Mouse (Mus musculus) urinary bladder, postnatal 14 days (tissue): Measurements from ENCODE around the gene Has1.
"Not testable (repeated sequence)": the region's sequence is repeated elsewhere in the genome, so short reads cannot be mapped to it uniquely, and the experiment has no call there.

Experiments
- DNase-seq: peaks from one replicate; pipeline ENCODE4 v3.0.0; 2021; ENCODE audit warnings: low spot score

Has1 gene

DNA sequence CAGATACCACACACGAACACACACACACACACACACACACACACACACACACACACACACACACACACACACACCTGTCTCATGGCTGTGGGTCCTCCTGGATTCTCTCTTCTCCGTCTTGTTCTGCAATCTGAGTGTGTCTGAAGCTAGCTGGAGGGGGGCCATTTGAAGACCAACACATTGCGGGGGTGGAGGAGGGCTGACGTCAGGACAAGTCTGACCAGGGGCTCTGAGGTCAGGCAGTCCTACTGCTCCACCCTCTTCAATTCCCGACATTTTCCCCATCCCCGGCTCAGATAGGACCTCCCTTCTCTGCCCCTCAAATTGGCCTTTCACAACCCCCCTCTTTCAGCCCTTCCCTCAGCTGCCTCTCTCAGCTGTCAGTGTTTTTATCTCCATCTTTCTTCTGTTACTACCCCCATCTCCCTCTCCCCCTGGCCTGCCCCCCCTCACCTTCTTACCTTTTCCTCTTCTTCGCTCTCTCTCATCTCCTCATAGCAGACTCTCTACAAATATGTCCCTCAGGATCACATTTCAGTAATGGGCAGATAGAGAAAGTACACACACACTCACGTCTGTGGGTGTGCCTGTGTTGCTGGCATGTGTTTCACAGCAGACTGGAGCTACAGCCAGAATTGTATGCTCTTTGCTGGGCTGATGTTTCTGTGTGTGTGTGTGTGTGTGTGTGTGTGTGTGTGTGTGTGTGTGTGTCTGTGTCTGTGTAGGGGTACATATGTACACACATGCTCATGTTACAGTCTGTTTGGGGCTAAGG, at the start of gene Has1:
TSS of gene Has1 (minus strand) at position 142 of the 775 bp plus-strand sequence.
- DNase-seq: no peak

DNA sequence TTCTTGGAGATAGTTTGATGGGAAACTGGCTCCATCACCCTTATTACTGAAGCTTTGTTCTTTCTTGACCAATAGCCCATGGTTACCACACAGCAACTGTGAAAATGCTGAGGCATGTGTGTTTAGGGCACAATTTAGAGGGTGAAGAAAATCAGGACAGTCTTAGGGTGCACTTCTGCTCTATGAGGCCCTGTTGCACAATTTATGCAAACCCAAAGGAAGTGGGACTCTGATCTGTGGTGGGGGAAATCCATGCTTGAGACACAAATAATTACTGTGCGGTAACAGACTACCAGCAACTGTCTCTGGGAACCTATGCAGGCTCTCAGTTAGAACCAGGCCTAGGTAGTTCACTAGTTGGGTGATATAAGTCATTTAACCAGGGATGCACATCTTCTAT, 45.8 kb upstream of the Has1 start:
- DNase-seq: no peak

DNA sequence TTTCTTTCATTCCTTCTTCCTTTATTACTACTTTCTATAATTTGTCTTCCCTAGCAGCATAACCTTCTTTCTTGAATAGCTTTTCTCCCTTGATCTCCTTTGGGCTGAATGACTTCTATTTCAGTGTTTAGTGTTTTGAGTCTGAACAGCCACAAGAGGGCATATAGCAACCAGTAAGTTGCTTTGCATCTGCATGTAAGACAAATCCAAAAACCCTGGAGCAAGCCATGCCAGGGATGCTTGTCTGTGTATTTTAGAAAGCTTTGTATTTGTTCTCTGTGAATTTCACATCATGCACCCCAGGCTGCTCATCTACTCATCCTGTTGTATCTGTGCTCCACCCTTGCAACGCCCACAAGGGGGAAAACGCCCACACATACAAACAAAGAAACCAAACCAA, 44.3 kb upstream of the Has1 start:
- no peak for DNase-seq

DNA sequence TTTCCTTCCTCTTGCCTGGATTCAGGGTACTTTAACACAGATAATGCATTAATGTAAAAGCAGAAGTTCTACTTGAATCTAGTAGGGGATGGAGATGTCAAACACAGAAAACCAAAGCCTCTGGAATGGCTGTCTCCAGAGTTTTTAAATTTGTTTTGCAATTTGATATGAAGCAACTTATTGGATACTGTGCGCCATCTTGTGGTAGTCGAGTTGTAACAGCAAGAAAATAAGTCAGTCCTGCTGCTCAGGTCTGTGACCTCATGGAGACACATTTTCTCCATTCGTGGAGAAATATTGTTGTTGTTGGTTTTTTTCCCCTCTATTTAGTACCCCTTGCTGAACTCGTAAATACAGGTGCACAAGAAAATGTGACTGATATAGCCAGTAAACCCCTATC, 41.0 kb upstream of the Has1 start:
- DNase-seq: peak; percentile 37

DNA sequence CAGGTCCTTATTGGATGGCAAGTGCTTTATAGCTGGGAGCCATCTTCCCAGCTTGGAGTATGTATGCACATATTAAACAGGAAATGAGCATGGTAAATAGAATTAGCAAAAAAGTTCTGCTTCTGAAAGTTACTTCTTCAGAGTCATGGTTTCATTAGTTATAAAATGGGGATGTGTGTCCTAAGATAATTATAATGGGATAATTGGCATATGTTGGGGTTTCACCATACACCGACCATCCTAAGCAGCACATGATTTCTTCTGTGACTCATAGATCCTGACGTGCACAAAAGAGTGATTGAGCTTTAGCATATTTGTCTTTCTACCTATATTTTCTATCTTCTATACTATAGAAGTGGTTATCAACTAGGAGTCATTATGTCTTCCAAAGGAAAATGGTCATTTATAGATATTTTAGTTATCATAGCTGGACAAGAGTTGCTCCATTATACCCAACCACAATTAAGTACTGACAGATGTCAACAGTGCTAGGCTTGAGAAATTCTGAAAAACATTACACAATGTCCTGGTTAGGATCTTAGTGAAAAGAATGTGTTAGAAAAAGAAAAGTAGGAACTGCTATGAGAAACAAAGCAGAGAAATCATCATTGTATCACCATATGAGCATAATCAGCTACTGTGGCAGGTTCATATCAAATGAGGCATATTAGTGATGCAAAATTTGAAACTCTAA, 34.9 kb upstream of the Has1 start:
- DNase-seq: no peak

DNA sequence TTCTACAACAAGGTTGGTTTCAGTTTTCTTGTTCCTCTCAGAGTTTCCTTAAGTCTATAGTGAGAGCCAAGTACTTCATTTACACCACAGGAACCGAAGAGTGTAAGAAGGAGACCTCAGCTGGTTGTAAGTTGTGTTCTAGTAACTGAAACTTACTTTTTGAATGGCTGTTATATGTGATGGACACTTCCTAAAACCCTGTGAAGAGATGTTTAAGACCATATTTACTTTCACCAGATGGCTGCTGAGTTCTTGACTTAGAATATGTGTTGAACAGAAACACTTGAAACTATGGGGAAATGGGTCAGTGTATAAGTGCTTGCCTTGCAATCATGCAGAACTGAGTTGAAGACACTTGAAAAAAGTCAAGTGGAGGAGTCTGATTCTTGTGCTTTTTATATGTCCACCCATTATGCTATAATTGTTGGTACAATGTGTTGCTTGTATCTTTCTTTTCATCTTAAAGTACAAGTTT, 32.8 kb upstream of the Has1 start, which contains the start of the genes Fpr2 and Fpr3:
TSS of gene Fpr2 (plus strand) at position 51 of the 475 bp plus-strand sequence.
TSS of gene Fpr3 (plus strand) at position 79 of the 475 bp plus-strand sequence.
- no peak for DNase-seq

DNA sequence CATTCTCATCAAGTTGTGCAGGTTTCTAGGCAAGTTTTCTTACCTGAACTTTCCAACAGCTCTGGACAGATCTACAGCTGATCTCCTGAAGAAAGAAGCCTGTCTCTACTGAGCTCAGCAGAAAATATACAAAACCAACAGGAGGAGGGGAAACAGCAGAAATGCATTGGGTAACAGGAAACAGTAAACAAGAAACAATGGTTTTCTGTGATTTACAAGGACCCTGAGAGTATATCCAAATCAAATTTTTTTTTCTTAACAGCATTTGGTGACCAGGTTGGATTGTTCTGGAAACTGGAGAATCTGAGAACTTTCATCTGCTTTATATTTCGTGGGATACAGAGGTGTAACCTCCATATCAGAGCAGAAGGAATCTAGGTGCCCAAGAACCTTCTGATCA, 28.8 kb upstream of the Has1 start, which contains the start of gene Fpr1:
TSS of gene Fpr1 (minus strand) at position 101 of the 400 bp plus-strand sequence.
- no peak for DNase-seq

DNA sequence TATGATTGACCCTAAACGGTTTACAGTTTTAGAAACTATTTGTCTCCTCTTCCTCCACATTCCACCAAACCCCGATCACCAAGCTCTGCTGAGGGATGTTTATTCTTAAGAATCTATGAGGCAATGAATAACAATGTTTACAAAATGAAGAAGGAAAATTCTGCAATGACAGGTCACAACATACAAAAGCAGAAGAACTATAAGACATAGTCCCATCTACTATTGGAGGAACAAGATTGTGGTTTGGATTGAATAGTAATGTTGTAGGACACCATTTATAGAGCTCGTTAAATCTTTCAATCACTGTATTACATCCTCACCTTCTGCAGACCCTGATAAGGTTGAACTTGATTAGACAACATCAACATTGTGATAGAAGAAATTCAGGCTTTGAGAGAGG, 27.7 kb upstream of the Has1 start:
- no peak for DNase-seq

DNA sequence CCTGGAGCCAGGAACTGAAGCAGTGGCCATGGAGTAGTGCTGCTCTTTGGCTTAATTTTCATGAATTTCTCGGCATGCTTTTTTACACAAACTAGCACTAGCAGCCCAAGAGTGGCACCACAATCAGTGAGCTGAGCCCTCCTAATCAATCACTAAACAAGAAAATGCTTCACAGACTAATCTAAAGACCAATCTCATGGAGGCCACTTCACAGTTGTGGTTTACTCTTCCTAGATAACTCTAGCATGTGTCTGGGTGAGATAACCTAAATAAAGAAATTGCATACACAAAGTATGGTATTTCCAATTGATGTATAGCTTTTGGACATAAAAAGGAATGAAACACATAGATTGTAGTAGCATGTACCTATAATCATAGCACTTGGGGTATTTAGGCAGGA, 24.3 kb upstream of the Has1 start:
- DNase-seq: no peak

DNA sequence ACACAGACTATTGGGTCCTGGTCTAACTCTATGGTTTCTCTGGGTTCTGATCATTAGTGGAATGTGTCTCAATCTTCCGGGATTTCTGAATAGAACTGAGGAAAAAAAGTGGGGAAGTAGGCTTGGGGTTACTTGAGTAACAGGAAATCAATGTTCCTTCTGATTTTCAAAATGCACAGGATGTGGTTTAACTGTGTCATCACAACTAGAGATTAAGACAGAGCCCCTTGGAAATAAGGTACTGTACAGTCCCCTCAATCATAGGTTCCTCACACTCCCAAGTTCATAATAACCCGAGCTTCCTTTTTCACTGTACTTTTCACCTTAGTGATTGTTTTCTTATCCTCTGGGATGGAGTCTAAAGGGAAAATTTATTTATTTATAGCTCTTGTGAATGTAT, 16.7 kb upstream of the Has1 start:
- no peak for DNase-seq

DNA sequence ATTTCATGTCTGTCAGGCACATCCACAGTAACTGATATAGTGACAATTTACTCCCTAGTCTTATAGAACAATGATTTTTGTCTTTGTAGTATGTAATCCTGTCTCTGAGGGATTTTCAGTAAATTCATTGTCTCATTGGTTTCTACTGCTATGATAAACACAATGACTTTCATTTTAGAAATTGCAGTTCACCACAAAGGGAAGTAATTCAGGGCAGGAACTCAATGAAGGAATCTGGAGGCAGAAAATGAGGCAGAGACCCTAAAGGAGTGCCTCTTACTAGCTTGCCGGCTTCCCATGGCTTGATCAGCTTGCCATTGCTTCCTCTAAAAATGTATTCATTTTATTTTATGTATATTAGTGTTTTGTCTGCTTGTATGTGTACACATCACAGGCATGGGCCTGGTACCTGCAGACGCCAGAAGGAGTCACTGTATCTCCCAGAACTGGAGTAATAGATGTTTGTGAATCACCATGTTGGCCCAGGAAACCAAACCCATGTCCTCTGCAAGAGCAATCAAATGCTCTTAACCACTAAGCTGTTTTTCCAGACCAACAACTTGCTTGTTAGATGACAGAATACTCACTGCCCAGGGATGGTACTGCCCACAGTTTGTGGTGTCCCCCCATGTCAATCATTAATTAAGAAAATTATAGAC, 16.0 kb upstream of the Has1 start:
- DNase-seq: no peak

DNA sequence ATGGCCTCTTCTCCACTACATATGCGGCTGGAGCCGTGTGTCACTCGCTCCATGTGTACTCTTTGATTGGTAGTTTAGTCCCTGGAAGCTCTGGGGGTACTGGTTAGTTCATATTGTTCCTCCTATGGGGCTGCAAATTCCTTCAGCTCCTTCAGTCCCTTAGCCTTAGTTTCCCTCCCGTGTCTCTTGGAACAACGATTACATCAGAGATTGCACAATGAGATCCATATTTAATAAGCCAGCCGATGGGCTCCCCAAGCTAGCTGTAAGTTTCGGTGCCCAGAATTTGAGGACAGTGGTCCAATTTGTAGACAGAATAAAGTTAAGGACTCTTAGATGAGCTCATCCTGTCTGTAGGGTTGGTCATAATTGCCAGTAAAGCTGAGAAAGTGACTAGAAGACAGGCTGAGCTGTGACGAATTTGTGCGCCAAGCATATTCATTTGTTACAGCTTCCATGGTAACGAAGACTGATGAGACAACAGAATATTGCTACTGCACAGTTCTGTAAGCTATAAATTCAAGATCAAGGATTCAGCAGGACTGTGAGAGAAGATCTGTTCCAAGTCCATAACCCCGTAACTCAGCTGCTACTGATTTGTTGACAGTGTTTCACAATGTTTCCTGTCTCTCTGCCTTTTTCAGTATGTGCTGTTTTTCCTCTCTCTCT, 11.9 kb upstream of the Has1 start:
- DNase-seq: no peak

DNA sequence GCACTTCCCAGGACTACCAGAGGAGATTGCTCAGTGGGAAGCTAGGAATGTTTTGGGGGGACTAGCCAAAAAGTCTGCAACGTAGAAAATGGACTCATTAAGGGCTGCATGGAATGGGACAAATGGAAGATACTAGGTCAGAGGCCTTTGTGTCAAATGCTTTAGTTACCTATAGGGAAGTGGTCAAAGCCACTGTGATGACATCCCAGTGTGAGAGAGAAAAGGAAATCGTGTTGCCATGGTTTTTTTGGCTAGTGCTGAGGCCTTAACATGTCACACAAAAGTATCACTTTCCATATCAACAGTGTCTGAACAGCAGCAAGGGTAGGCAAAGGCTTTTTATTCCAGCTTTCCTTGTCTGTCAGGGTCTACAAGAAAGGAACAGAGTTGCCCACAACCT, 10.2 kb upstream of the Has1 start:
- no peak for DNase-seq

DNA sequence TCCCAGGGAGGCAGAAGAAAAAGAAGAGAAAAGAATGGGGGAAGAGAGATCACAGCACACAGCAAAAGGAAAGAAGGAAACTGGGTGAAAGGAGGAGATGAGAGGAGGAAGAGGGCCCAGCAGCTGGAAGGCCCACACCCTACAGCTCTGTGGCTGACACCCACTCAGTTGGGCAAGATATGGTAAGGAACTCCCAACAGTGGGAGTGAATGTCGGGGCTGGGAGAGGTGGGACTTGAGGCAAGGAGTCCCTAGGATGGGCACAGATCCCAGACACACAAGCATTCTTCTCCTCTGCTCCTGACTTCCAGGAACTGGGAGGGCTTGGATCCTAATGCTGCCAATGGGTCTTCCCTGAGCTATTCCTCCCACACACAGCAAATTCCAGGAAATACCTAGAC, 7.4 kb upstream of the Has1 start:
- DNase-seq: no peak

DNA sequence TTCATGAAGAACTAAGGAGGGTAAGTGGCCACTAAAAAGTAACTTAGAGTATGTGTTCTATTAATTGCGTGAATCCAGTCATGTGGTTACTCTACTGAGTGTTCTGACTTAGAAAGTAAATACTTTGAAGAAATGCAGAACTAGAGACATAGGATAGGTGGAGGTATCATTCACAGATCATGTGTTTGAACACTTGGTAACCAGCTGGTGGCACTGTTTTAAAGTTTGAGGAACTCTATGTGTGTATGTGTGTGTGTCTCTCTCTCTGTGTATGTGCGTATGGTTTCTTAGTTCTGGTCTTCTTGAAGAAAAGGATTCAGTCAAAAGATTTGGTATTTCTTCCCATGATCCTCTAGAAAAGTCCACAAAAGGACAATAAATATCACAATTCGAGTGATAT, 5.1 kb upstream of the Has1 start:
- no peak for DNase-seq

DNA sequence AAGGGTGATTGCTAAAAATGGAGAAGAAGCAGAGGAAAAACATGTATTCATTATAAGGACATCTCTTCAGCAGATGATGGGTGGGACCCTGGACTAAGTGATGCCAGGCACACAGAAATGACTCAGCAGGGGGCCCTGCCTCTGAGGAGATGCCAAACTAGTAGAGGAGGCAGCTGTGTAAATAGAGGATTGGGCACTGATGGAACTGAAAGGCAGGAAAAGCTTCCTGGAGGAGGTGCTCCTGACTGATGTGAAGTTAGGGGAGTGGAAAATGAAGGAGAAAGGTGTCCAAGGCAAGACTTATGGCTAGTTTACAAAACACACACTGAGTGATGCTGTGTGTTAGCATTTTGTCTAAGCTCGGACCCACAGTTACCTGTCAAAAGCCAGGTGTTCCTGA, 2.4 kb upstream of the Has1 start:
- DNase-seq: no peak

DNA sequence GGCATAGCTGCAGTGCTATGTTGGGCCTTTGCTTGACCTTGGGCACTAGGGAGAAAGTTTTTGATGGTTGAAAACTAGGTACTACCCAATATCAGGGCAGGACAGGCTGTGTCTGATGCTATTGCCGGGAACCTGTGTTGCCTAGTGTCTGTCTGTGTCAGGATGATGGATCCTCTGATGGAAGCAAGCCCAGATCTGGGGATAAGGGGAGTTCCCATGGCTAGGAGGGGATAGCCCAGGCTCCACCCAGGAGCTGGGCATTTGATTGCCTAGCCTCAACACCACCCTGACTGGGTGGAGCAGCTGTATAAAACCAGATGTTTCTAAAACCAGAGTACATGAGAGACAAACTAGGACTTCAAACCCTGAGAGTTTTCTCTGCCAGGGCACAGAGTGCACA, 1.6 kb upstream of the Has1 start:
- DNase-seq: no peak

DNA sequence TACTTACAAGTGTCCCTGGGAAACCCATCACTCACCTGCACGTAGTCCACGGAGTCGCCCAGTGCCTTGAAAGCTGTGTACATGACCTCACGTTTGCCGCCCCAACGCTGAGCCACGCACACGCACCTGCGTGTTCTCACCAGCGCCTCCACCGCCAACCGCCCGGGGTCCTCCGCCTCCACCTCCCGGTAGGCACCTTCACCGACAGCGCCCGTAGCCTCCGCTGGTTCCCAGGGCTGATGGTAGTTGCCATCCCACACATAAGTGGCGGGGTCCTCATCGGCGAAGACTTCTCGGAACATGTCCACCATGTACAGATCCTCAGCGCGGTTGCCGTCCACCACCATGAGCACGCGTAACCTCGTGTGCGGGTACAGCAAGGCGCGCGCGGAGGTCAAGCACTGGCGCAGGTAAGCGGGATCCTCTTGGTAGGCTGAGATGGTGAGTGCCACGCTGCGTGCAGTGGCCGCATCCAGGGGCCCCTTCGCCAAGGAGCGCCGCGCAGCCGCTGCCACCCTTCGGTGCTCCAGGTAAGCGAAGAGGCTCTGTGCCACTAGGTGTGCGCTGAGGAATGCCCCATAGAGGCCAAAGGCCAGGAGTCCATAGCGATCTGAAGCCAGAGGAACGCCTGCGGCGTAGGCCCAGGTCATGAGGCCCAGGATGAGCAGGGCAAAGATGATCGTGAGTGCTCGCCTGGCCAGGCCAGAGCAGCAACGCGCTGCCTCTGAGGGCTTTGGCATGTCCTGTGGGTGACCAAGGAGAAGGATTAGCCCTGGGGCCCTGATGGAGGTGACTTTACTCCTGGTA, 4.9 kb downstream of the Has1 start:
- no peak for DNase-seq

DNA sequence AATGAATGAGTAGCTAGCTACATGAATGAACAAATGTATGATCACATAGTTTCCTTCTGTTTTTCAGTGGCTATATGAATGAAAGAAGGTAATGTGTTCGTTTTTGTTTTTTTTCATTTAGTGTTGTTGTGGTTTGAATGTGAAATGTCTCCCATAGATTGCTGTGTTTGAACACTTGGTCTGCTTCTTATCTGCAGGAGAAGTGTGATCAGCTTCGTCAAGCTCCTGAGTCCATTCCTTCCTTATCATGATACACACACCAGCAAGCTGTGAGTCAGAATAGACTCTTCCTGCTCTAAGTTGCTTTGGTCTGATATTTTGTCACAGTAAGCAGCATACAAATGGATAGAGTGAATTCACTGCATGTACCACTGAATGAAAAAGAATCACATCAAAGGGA, 6.0 kb downstream of the Has1 start:
- no peak for DNase-seq

DNA sequence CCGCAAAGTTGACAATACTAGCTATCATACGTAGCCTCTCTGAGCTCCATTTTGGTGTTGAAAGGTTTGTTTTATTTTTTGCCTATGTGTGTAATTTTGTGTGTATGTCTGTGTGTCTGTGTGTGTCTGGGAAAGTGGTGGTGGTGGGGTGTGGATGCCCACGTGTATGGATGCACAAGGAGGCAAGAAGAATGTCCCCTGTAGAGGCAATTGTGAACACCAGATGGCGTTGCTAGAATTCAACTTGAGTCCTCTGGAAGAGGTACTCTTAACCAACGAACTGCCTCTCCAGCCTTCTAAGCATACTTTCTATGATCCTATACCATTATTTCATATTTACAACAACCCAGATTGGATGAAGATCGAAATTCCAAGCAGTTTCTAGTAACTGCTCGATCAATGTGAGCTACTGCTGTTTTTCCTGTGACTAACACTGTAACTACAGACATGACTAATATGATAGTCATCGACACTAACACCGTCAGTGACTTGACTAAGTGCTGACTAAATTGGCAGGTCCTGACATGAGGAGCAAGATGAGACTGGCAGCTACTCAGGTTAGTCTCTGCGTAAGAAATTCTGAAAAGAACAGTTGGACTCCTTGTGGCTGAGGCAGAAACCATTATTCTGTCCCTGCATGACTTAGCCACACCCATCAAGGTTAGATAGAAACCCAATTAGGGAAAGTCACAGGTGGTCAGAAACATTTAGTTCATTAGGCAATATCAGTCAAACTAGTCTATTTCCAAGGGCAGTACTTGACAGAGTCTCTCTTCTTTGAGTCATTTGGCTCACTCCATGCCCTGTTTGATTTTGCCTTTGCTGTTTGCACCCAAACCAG, 9.6 kb downstream of the Has1 start:
- peak; percentile 69 for DNase-seq

DNA sequence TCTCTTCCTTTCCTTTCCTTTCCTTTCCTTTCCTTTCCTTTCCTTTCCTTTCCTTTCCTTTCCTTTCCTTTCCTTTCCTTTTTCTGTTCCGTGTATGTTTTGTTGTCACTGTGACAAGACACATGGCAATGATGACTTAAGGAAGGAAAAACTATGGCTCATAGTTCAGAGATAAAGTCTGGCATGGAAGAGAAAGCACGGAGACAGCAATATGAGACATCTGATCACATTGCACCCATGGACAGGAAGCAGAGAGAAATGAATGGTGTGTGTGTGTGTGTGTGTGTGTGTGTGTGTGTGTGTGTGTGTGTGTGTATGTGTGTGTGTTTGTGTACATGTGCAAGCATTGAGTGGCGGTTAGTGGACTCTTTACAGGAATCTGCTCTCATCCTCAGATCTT, 10.4 kb downstream of the Has1 start:
- DNase-seq: not testable (repeated sequence)
